Mouse (Mus musculus) thymus, adult 18-20 months (tissue): ENCODE results near the gene Agr3.

Experiments used
- DNase-seq, 2 experiments: peaks; one replicate each; pipeline ENCODE4 v3.0.0; 2022; ENCODE audit warnings: mixed read lengths in 2 of 2

Gene Agr3

GRCm38 (mm10) chr12:35984743-35985142 is 59.3 kb downstream of the Agr3 start:
- no peak for DNase-seq

DNA sequence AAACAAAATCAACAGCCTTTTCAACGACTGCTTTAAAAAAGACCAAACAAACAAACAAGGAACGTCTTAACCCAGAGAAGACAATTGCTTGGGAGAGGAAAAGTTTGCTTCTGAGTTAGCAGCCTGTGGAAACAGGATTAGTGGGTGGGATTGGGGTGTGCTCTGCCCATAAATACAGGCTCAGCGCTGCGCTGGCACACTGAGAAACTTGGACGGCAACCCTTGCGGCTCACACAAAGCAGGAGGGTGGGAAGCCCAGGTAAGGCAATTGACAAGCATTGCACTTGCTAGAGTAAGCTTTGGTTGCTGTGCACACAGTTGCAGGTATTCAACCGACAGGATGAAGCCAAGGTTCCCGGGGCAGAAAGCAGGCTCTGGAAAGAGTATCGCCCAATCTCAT is 67.3 kb downstream of the Agr3 start, which contains the start of gene Agr2:
Gene Agr2 (plus strand): TSS at position 197 of the 400 bp plus-strand sequence.
- DNase-seq: no peak

- DNase-seq: no peak
These were observed 68.2 kb downstream of the Agr3 start for GRCm38 (mm10) chr12:35993583-35993982.

DNA sequence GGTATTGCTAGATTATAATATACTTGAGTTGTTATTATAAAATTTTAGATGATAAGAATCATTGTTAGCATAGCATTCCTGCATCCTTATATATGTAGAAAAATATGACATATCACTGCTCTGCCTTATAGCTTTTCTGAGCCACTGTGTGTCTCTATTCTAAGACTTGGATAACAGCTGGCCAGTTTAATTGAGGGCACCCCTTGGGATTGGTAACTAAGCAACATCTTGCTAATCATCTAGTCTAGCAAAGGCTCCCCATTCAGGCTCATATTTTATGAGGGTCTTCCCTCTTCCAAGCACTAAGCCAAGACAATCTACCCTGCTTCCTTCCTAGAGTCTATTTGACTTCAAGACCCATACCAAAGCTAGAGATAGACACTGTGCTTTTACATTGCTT is 68.7 kb downstream of the Agr3 start:
- no peak for DNase-seq

DNA sequence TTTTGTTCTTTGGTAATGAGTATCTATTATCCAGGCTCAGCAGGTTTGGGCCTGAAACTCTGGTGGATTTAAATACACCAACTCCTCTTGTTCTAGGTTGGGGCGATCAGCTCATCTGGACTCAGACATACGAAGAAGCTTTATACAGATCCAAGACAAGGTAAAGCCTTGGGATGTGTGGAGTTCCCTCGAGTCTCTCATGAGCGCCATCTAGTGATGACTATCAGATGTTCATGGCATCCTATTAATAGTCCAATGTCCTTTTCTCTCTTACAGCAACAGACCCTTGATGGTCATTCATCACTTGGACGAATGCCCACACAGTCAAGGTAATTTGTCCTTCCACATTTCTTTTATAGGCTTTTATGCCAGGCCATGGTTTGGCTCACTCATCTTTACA is 70.4 kb downstream of the Agr3 start:
- DNase-seq: no peak
